Mouse (Mus musculus) testis, postnatal 10 days (tissue): Measurements from ENCODE around the gene Smu1.
A peak's percentile ranks its signal among the peaks of the same experiment; 100 is the strongest.

Experiments
- DNase-seq: peaks from one replicate; pipeline ENCODE4 v3.0.0; 2021; ENCODE audit warnings: low spot score

Gene Smu1

GRCm38 (mm10) chr4:40757157-40757779 is 455 bp downstream of the Smu1 start:
- peak; percentile 39 for DNase-seq

GRCm38 (mm10) chr4:40735351-40735750 is 22.4 kb downstream of the Smu1 start:
- DNase-seq: no peak

- DNase-seq: no peak
Observed at GRCm38 (mm10) chr4:40731262-40731661, 26.5 kb downstream of the Smu1 start.

- no peak for DNase-seq
Observed at GRCm38 (mm10) chr4:40727247-40727646, 30.5 kb downstream of the Smu1 start.

GRCm38 (mm10) chr4:40725554-40725953 is 32.2 kb downstream of the Smu1 start:
- DNase-seq: no peak

- no peak for DNase-seq
Observed at GRCm38 (mm10) chr4:40725141-40725540, 32.6 kb downstream of the Smu1 start.

GRCm38 (mm10) chr4:40722687-40723460 is 34.8 kb downstream of the Smu1 start:
- peak; percentile 85 for DNase-seq

- peak; percentile 100 for DNase-seq
Observed at GRCm38 (mm10) chr4:40722011-40722666, 35.6 kb downstream of the Smu1 start, which contains the start of gene Dnaja1. TSS of gene Dnaja1 (plus strand) at chr4:40722150.

GRCm38 (mm10) chr4:40720910-40721309 is 36.8 kb downstream of the Smu1 start:
- DNase-seq: no peak

- no peak for DNase-seq
Observed at GRCm38 (mm10) chr4:40717141-40717540, 40.6 kb downstream of the Smu1 start.

- no peak for DNase-seq
Observed at GRCm38 (mm10) chr4:40703710-40704275, 53.9 kb downstream of the Smu1 start.

- peak; percentile 96 for DNase-seq
Observed at GRCm38 (mm10) chr4:40702797-40703709, 54.7 kb downstream of the Smu1 start, which contains the start of gene Aptx. TSS of gene Aptx (minus strand) at chr4:40703194.

- DNase-seq: no peak
Observed at GRCm38 (mm10) chr4:40701796-40702195, 55.9 kb downstream of the Smu1 start.

- no peak for DNase-seq
Observed at GRCm38 (mm10) chr4:40700216-40700615, 57.5 kb downstream of the Smu1 start.

GRCm38 (mm10) chr4:40697059-40697458 is 60.7 kb downstream of the Smu1 start:
- no peak for DNase-seq

GRCm38 (mm10) chr4:40691100-40691499 is 66.6 kb downstream of the Smu1 start:
- DNase-seq: no peak
